8 mouse cellular contexts compared by ENCODE assay signal in genomic region chr1:155158141-155158969, GRCm38 (mm10). TPM values are rescaled to one million over a fixed set of nuclear protein-coding genes. Genes with fewer than 3 reads are reported as not detected.
DNase-seq lines count a peak whose midpoint lies in the region; ATAC-seq lines count a peak whose summit lies in the region.

Stx6 (plus strand) TSS chr1:155158715.

- ATAC-seq in inflammation-experienced regulatory T-cells, adult 6 months = peak; percentile 94
- ATAC-seq in megakaryocyte-erythroid progenitor cell, adult 5-6 weeks (replicated peaks; ENCODE audit: low FRiP score, low TSS enrichment, poor library complexity, severe bottlenecking) = peak; percentile 100

- DNase-seq in adipocyte (ENCODE audit: low spot score) = peak; percentile 98
- peak; percentile 98 for DNase-seq in embryo, embryonic 10 days (ENCODE audit: low spot score)
- DNase-seq in gastrocnemius, postnatal 14 days = peak; percentile 99
- DNase-seq in left cerebral cortex, postnatal 10 days (ENCODE audit: extremely low spot score in 1 of 2, low spot score in 2 of 2) = peak; percentile 96 to 99
- peak; percentile 98 for DNase-seq in right cerebral cortex, postnatal 25 days
- peak; percentile 96 to 99 for DNase-seq in urinary bladder, postnatal 4 days (ENCODE audit: low spot score in 2 of 2)

- intact Hi-C loops in gastrocnemius, postnatal 14 days (cut with DNase I; ENCODE audit: low total_unique reads) = no loop called here
- intact Hi-C loops in left cerebral cortex, postnatal 10 days (cut with DNase I) = no loop called here

RNA-seq across cellular contexts. Expression of gene Stx6, which starts in this region (rescaled TPM):
- total RNA-seq in gastrocnemius, postnatal 14 days (2021) = 10 to 100 TPM; 14.4 to 20.8 TPM
- 10 to 100 TPM; 50.2 to 72.7 (median 54.4) TPM for polyA plus RNA-seq in inflammation-experienced regulatory T-cells, adult 6 months (2017; shearing (Covaris generic))
- total RNA-seq in left cerebral cortex, postnatal 10 days (2021) = 10 to 100 TPM; 83.3 to 89.1 TPM
- total RNA-seq in megakaryocyte-erythroid progenitor cell, adult 5-6 weeks (2014; fragmentation: Nextera tagmentation) = 12.2 and 24.8 TPM in 2 replicates
- 19.6 and 30.9 TPM in 2 replicates for total RNA-seq in megakaryocyte-erythroid progenitor cell, adult 5-6 weeks (2017)

Comparison
In these comparisons a context has a peak if more than half of its experiments do, and no peak if none do; other contexts are left out.
1. Peak in every context shown above with its lines: DNase-seq and ATAC-seq.